Mouse (Mus musculus) megakaryocyte, embryonic 14.5 days (primary cell): ENCODE results near the gene Timm8a1. TPM values are rescaled to one million over a fixed set of nuclear protein-coding genes. Genes with fewer than 3 reads are reported as not detected.
"Not testable (repeated sequence)": the region's sequence is repeated elsewhere in the genome, so short reads cannot be mapped to it uniquely, and the experiment has no call there.

ENCODE experiments used
- H3K27me3 ChIP-seq: replicated peaks from 2 replicates; pipeline ENCODE3; 2012; ENCODE audit warnings: inconsistent platforms
- H3K36me3 ChIP-seq: replicated peaks from 2 replicates; pipeline ENCODE3; 2012; ENCODE audit warnings: low read length, inconsistent platforms, mixed read lengths
- H3K4me1 ChIP-seq: 2 replicates; pipeline ENCODE4 v1.6.1; 2012; ENCODE audit warnings: inconsistent platforms
- H3K4me3 ChIP-seq: replicated peaks from 2 replicates; pipeline ENCODE3; 2012; ENCODE audit warnings: moderate library complexity, mild to moderate bottlenecking, inconsistent platforms
- H3K9me3 ChIP-seq: 2 replicates; pipeline ENCODE4 v1.6.1; 2012; ENCODE audit warnings: inconsistent platforms
- FLI1 ChIP-seq: IDR thresholded peaks from 2 replicates; pipeline ENCODE4 v1.6.1; 2012; ENCODE audit warnings: low read length, inconsistent platforms, mixed read lengths
- GATA1 ChIP-seq: IDR thresholded peaks from 3 replicates; pipeline ENCODE4 v1.6.1; 2012; ENCODE audit warnings: mixed read lengths, low read length, inconsistent platforms, borderline replicate concordance
- polyA plus RNA-seq: library from polyadenylated mRNA; stranded (reverse); fragments of >175 nt; gene quantifications from 2 replicates; pipeline ENCODE4 v1.2.3, GENCODE M21; 2012; ENCODE audit warnings: low replicate concordance; ENCODE audit not compliant: insufficient read depth

Gene Timm8a1
- polyA plus RNA-seq, 1 experiment = 4.0 TPM

- H3K36me3 ChIP-seq = peaks cover 50% of the 10 kb centered on the region
- TF ChIP-seq GATA1 = no peak
- H3K4me3 ChIP-seq = peak overlapping the region; percentile 96
- peaks cover 42% of the 10 kb centered on the region for H3K4me1 ChIP-seq
- peaks cover 2% of the 10 kb centered on the region; the same call in 1 of the 2 replicates for H3K9me3 ChIP-seq
- no peaks in the 10 kb centered on the region for H3K27me3 ChIP-seq
Measured at GRCm38 (mm10) chrX:134580528-134581305, 39.1 kb upstream of the Timm8a1 start.

GRCm38 (mm10) chrX:134577896-134578295 is 36.2 kb upstream of the Timm8a1 start:
- TF ChIP-seq FLI1 = no peak
- TF ChIP-seq GATA1 = no peak

GRCm38 (mm10) chrX:134566536-134567222 is 25.0 kb upstream of the Timm8a1 start:
- Histone ChIP-seq H3K36me3 (peaks cover 77% of the 10 kb centered on the region), H3K27me3 (no peaks in the 10 kb centered on the region), H3K4me1 (peaks cover 75% of the 10 kb centered on the region), H3K9me3 (no peaks in the 10 kb centered on the region), H3K4me3 (no peak overlapping the region)
- no peak for TF ChIP-seq GATA1
- no peak for TF ChIP-seq FLI1

More at GRCm38 (mm10) chrX:134577896-134578295, 36.2 kb upstream of the Timm8a1 start:
- Histone ChIP-seq H3K36me3 (peaks cover 76% of the 10 kb centered on the region), H3K4me1 (peaks cover 47% of the 10 kb centered on the region), H3K4me3 (peak overlapping the region; percentile 83), H3K27me3 (no peaks in the 10 kb centered on the region), H3K9me3 (no peaks in the 10 kb centered on the region)

GRCm38 (mm10) chrX:134564326-134564725 is 22.7 kb upstream of the Timm8a1 start:
- Histone ChIP-seq H3K36me3 (peaks cover 79% of the 10 kb centered on the region), H3K4me1 (peaks cover 85% of the 10 kb centered on the region), H3K9me3 (no peaks in the 10 kb centered on the region), H3K4me3 (peak overlapping the region; percentile 46), H3K27me3 (no peaks in the 10 kb centered on the region)
- TF ChIP-seq FLI1 = no peak
- TF ChIP-seq GATA1 = peak; percentile 84; the same call in 1 of the 3 replicates

GRCm38 (mm10) chrX:134554425-134554824 is 12.8 kb upstream of the Timm8a1 start:
- Histone ChIP-seq H3K27me3 (no peaks in the 10 kb centered on the region), H3K9me3 (no peaks in the 10 kb centered on the region), H3K4me3 (no peak overlapping the region), H3K4me1 (peaks cover 19% of the 10 kb centered on the region), H3K36me3 (peaks cover 96% of the 10 kb centered on the region)
- TF ChIP-seq GATA1 (no peak), FLI1 (no peak)

GRCm38 (mm10) chrX:134553326-134553725 is 11.7 kb upstream of the Timm8a1 start:
- H3K36me3 ChIP-seq = peaks cover 96% of the 10 kb centered on the region

GRCm38 (mm10) chrX:134550903-134551302 is 9.2 kb upstream of the Timm8a1 start:
- peaks cover 13% of the 10 kb centered on the region for H3K4me1 ChIP-seq
- H3K9me3 ChIP-seq = no peaks in the 10 kb centered on the region
- no peak for TF ChIP-seq FLI1
- TF ChIP-seq GATA1 = no peak
- H3K4me3 ChIP-seq = no peak overlapping the region
- peaks cover 95% of the 10 kb centered on the region for H3K36me3 ChIP-seq
- no peaks in the 10 kb centered on the region for H3K27me3 ChIP-seq

More at GRCm38 (mm10) chrX:134553326-134553725, 11.7 kb upstream of the Timm8a1 start:
- Histone ChIP-seq H3K4me1 (peaks cover 12% of the 10 kb centered on the region), H3K27me3 (no peaks in the 10 kb centered on the region), H3K9me3 (no peaks in the 10 kb centered on the region), H3K4me3 (no peak overlapping the region)
- no peak for TF ChIP-seq FLI1
- no peak for TF ChIP-seq GATA1

GRCm38 (mm10) chrX:134547330-134547729 is 5.7 kb upstream of the Timm8a1 start:
- Histone ChIP-seq H3K4me1 (peaks cover 17% of the 10 kb centered on the region), H3K27me3 (no peaks in the 10 kb centered on the region), H3K36me3 (peaks cover 97% of the 10 kb centered on the region), H3K4me3 (no peak overlapping the region), H3K9me3 (no peaks in the 10 kb centered on the region)
- no peak for TF ChIP-seq FLI1
- no peak for TF ChIP-seq GATA1

GRCm38 (mm10) chrX:134541955-134542308 is 267 bp upstream of the Timm8a1 start:
- peak overlapping the region; percentile 90 for H3K4me3 ChIP-seq
- peaks cover 14% of the 10 kb centered on the region for H3K4me1 ChIP-seq
- TF ChIP-seq FLI1 = no peak
- TF ChIP-seq GATA1 = no peak
- no peaks in the 10 kb centered on the region for H3K27me3 ChIP-seq
- no peaks in the 10 kb centered on the region for H3K9me3 ChIP-seq
- H3K36me3 ChIP-seq = peaks cover 60% of the 10 kb centered on the region

- peak overlapping the region; percentile 92 for H3K4me3 ChIP-seq
- peaks cover 10% of the 10 kb centered on the region for H3K4me1 ChIP-seq
- H3K36me3 ChIP-seq = peaks cover 61% of the 10 kb centered on the region
- TF ChIP-seq FLI1 (no peak), GATA1 (no peak)
- H3K27me3 ChIP-seq = no peaks in the 10 kb centered on the region
- H3K9me3 ChIP-seq = no peaks in the 10 kb centered on the region
Measured at GRCm38 (mm10) chrX:134540414-134541135, 1.1 kb downstream of the Timm8a1 start.

GRCm38 (mm10) chrX:134539795-134540194 is 1.9 kb downstream of the Timm8a1 start:
- H3K36me3 ChIP-seq = peaks cover 59% of the 10 kb centered on the region
- H3K27me3 ChIP-seq, H3K4me1 ChIP-seq, H3K9me3 ChIP-seq: not testable (repeated sequence)
- peak overlapping the region; percentile 92 for H3K4me3 ChIP-seq
